Mouse (Mus musculus): Measurements from ENCODE around the gene Rufy1.
"Not testable (repeated sequence)": the region's sequence is repeated elsewhere in the genome, so short reads cannot be mapped to it uniquely, and the experiment has no call there.

Rufy1 gene

DNA sequence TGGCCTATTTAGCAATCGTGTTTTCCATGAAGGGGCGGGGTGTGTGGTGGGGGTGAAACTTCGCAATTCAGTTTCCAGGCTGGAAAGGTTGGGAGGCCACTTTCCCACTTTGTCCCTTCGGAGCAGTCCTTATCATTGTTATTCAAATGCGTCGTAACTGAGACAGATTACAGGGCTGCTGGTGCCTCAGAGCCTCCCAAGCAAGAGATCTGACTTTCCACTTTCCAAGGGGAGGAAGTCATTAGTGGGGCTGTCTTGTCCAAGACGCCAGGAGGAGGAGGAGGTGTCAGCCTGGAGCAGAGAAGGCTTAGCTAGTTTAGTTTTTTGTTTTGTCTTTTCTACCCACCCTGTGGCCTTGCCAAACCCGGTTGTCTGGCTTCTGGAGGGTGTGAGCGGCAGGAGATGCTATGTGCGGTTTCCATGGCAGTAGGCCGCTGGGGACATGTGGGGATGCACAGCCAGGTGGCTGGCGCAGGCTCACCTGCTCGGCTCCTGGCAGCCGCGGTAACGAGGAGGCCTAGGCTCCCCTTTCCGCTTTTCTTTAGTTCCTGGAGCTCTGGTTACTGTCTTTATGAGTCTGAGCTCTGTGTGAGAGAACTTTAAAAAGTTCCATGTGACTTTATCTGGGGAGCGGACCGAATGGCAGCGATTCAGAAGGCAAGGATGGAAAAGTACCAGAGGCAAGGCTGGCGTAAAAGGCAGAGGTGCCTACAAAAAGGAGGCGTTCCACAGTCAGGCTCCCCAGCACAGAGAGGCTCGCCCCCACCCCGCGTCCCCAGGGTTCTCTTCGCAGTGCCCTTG lies 26.4 kb upstream of the Rufy1 start:
- Histone ChIP-seq H3K36me3 (ENCODE audit: insufficient read depth, low read length) (no peaks in the 10 kb centered on the region), H3K27me3 (ENCODE audit: insufficient read depth, low read length) (peaks cover 5% of the 10 kb centered on the region), H3K4me3 (replicated peaks; ENCODE audit: low read length) (peak overlapping the region; percentile 62), H3K9me3 (ENCODE audit: low read length) (no peaks in the 10 kb centered on the region; the same call in 1 of the 2 replicates), H3K4me1 (replicated peaks; ENCODE audit: low read depth, low read length) (peaks cover 42% of the 10 kb centered on the region)
- TF ChIP-seq POU5F1 (IDR thresholded peaks at IDR 0.05; ENCODE audit: borderline replicate concordance, low read length) (peak; percentile 75; the same call in 1 of the 2 replicates), NANOG (IDR thresholded peaks at IDR 0.05; ENCODE audit: borderline replicate concordance, low read length) (no peak), CTCF (conservative IDR thresholded peaks at IDR 0.05; ENCODE audit: low read length) (no peak)

- no peaks in the 10 kb centered on the region; the same call in 1 of the 2 replicates for H3K9me3 ChIP-seq (ENCODE audit: low read length)
- no peaks in the 10 kb centered on the region for H3K36me3 ChIP-seq (ENCODE audit: insufficient read depth, low read length)
- H3K27me3 ChIP-seq (ENCODE audit: insufficient read depth, low read length), result peaks cover 5% of the 10 kb centered on the region
- peaks cover 37% of the 10 kb centered on the region for H3K4me1 ChIP-seq (replicated peaks; ENCODE audit: low read depth, low read length)
- TF ChIP-seq POU5F1 (IDR thresholded peaks at IDR 0.05; ENCODE audit: borderline replicate concordance, low read length), result no peak
- TF ChIP-seq NANOG (IDR thresholded peaks at IDR 0.05; ENCODE audit: borderline replicate concordance, low read length), result no peak
- no peak for TF ChIP-seq CTCF (conservative IDR thresholded peaks at IDR 0.05; ENCODE audit: low read length)
- H3K4me3 ChIP-seq (replicated peaks; ENCODE audit: low read length), result no peak overlapping the region
Measured at GRCm38 (mm10) chr11:50456455-50456854, 25.5 kb upstream of the Rufy1 start.

GRCm38 (mm10) chr11:50454934-50455333 lies 24.0 kb upstream of the Rufy1 start:
- Histone ChIP-seq H3K4me1 (replicated peaks; ENCODE audit: low read depth, low read length) (peaks cover 27% of the 10 kb centered on the region), H3K36me3 (ENCODE audit: insufficient read depth, low read length) (no peaks in the 10 kb centered on the region), H3K27me3 (ENCODE audit: insufficient read depth, low read length) (peaks cover 5% of the 10 kb centered on the region), H3K9me3 (ENCODE audit: low read length) (no peaks in the 10 kb centered on the region; the same call in 1 of the 2 replicates), H3K4me3 (replicated peaks; ENCODE audit: low read length) (no peak overlapping the region)
- TF ChIP-seq POU5F1 (IDR thresholded peaks at IDR 0.05; ENCODE audit: borderline replicate concordance, low read length) (no peak), CTCF (conservative IDR thresholded peaks at IDR 0.05; ENCODE audit: low read length) (no peak), NANOG (IDR thresholded peaks at IDR 0.05; ENCODE audit: borderline replicate concordance, low read length) (no peak)

DNA sequence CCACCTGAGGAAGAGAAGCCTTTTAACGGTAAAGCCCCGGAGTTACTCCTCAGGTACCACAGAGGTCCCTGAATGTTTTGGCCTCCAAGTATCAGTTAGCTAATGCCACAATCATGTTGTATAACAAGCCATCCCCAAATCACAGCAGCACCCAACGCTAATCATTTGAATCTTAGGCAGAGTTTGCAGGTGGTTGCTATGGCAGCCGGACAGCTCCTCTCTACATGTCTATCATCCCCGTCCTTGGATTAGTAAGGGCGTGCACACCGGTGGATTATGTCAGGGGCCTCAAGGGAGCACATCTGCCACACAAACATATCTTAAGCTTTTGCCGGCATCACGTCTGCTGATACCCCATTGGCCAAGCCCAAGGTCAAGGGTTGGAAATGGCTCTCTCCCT lies 19.3 kb upstream of the Rufy1 start:
- no peaks in the 10 kb centered on the region; the same call in 1 of the 2 replicates for H3K9me3 ChIP-seq (ENCODE audit: low read length)
- peaks cover 4% of the 10 kb centered on the region; the same call in 1 of the 2 replicates for H3K4me1 ChIP-seq (replicated peaks; ENCODE audit: low read depth, low read length)
- H3K27me3 ChIP-seq (ENCODE audit: insufficient read depth, low read length), result no peaks in the 10 kb centered on the region
- no peak overlapping the region for H3K4me3 ChIP-seq (replicated peaks; ENCODE audit: low read length)
- no peaks in the 10 kb centered on the region for H3K36me3 ChIP-seq (ENCODE audit: insufficient read depth, low read length)
- TF ChIP-seq POU5F1 (IDR thresholded peaks at IDR 0.05; ENCODE audit: borderline replicate concordance, low read length) (no peak), CTCF (conservative IDR thresholded peaks at IDR 0.05; ENCODE audit: low read length) (no peak), NANOG (IDR thresholded peaks at IDR 0.05; ENCODE audit: borderline replicate concordance, low read length) (no peak)

DNA sequence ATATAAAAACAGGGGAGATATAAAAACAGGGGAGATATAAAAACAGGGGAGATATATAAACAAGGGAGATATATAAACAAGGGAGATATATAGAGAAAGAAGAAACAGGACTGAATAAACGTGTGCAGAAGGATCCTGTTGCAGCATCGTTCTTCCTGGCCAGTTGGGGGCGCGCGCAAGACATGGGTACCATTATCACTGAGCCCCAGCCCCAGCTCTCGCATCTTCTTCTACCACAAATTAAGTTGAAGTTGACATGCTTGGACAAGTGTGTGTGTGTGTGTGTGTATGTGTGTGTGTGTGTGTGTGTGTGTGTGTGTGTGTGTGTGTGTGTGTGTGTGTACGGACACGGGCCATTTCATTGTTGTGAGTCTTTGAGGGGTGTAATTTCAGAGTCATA lies 17.2 kb upstream of the Rufy1 start:
- not testable (repeated sequence) for H3K4me1 ChIP-seq (replicated peaks; ENCODE audit: low read depth, low read length); H3K36me3 ChIP-seq (ENCODE audit: insufficient read depth, low read length); H3K27me3 ChIP-seq (ENCODE audit: insufficient read depth, low read length); H3K4me3 ChIP-seq (replicated peaks; ENCODE audit: low read length); H3K9me3 ChIP-seq (ENCODE audit: low read length)

DNA sequence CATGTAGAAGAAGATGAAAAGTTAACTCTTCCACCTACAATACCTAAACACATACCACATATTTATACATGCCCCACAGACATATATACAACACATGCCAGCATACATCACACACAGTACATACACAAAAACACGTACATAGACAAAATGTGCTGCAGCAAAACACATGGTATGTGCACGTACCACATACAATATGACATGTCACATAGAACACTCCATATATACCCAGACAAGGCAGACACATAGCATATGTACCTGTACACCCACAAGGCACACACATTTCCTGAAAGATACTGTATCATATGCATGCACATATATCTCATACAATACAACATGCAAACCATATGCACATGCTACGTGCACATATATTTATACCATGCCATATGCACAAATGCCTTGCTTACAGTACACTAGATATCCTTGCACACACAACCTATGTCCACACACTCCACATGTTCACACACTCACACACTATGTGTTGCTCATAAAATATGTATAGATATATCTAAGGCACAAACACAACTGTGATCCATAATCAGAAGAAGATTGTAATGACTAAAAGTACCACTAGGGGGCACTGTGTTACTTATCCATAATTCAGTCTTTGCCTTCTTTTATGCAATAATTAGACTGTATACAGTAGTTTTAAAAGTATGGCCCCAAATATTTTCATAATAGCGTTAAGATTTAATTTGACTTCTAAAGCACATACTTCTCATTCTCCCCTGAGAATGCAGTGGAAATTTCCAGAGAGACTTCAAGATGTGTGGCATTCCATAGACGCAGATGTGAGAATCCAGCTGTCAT lies 12.5 kb upstream of the Rufy1 start:
- H3K9me3 ChIP-seq (ENCODE audit: low read length), result peaks cover 7% of the 10 kb centered on the region
- no peaks in the 10 kb centered on the region for H3K36me3 ChIP-seq (ENCODE audit: insufficient read depth, low read length)
- H3K4me1 ChIP-seq (replicated peaks; ENCODE audit: low read depth, low read length), result peaks cover 15% of the 10 kb centered on the region
- no peak for TF ChIP-seq POU5F1 (IDR thresholded peaks at IDR 0.05; ENCODE audit: borderline replicate concordance, low read length)
- peak; percentile 54 for TF ChIP-seq CTCF (conservative IDR thresholded peaks at IDR 0.05; ENCODE audit: low read length)
- TF ChIP-seq NANOG (IDR thresholded peaks at IDR 0.05; ENCODE audit: borderline replicate concordance, low read length), result no peak
- no peaks in the 10 kb centered on the region for H3K27me3 ChIP-seq (ENCODE audit: insufficient read depth, low read length)
- H3K4me3 ChIP-seq (replicated peaks; ENCODE audit: low read length), result no peak overlapping the region

DNA sequence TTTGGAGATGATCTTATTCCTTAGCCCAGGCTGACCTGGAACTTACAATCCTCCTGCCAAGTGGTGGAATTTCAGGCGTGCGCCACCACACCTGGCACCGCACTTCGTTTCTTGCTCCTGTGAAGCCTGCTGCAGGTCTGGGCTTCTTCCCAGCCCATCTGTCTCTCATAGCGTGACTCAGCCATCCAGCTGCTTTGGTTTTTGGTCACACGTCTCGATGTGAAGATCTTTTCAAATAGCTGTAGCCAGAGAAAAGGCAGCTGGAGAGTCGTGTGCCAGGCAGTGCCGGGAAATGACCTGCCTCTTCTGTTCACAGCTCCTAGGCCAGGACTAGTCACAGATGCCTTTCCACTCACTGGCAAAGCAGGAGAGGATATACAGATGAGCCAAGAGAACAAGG lies 10.7 kb upstream of the Rufy1 start:
- no peak for TF ChIP-seq POU5F1 (IDR thresholded peaks at IDR 0.05; ENCODE audit: borderline replicate concordance, low read length)
- Histone ChIP-seq H3K27me3 (ENCODE audit: insufficient read depth, low read length) (peaks cover under 1% of the 10 kb centered on the region; the same call in 1 of the 2 replicates), H3K36me3 (ENCODE audit: insufficient read depth, low read length) (no peaks in the 10 kb centered on the region), H3K4me1 (replicated peaks; ENCODE audit: low read depth, low read length) (peaks cover 15% of the 10 kb centered on the region), H3K4me3 (replicated peaks; ENCODE audit: low read length) (no peak overlapping the region), H3K9me3 (ENCODE audit: low read length) (peaks cover 7% of the 10 kb centered on the region)

GRCm38 (mm10) chr11:50440691-50441090 lies 9.8 kb upstream of the Rufy1 start:
- H3K9me3 ChIP-seq (ENCODE audit: low read length), result peaks cover 7% of the 10 kb centered on the region
- no peak overlapping the region for H3K4me3 ChIP-seq (replicated peaks; ENCODE audit: low read length)
- H3K36me3 ChIP-seq (ENCODE audit: insufficient read depth, low read length), result no peaks in the 10 kb centered on the region
- peaks cover 15% of the 10 kb centered on the region for H3K4me1 ChIP-seq (replicated peaks; ENCODE audit: low read depth, low read length)
- no peak for TF ChIP-seq NANOG (IDR thresholded peaks at IDR 0.05; ENCODE audit: borderline replicate concordance, low read length)
- H3K27me3 ChIP-seq (ENCODE audit: insufficient read depth, low read length), result peaks cover 7% of the 10 kb centered on the region; the same call in 1 of the 2 replicates
